Mouse (Mus musculus) neural tube, postnatal 0 days (tissue): ENCODE data around the gene Prm1. TPM values are rescaled to one million over a fixed set of nuclear protein-coding genes. Genes with fewer than 3 reads are reported as not detected.

Experiments used
- polyA plus RNA-seq: library from polyadenylated mRNA; unstranded; fragments of >200 nt; fragmentation: Nextera tagmentation; extraction: Ambion mirVana; gene quantifications from 2 replicates; pipeline ENCODE4 v1.2.1, GENCODE M21; 2015

Gene Prm1
- 0.62 and 0.76 TPM in 2 replicates for polyA plus RNA-seq

GRCm38 (mm10) chr16:10805789-10806527, at the start of gene Prm1:
TSS of gene Prm1 (minus strand) at chr16:10805839.

GRCm38 (mm10) chr16:10834911-10835587, 29.4 kb upstream of the Prm1 start, which contains the start of gene Rmi2:
TSS of gene Rmi2 (plus strand) at chr16:10835059.

GRCm38 (mm10) chr16:10812865-10813371, 7.3 kb upstream of the Prm1 start, which contains the start of gene Gm11172:
TSS of gene Gm11172 (plus strand) at chr16:10812915.

GRCm38 (mm10) chr16:10796034-10796433, 9.6 kb downstream of the Prm1 start, which contains the start of gene Prm2:
TSS of gene Prm2 (minus strand) at chr16:10796134.

GRCm38 (mm10) chr16:10790702-10791101, 14.9 kb downstream of the Prm1 start, which contains the start of gene Prm3:
TSS of gene Prm3 (minus strand) at chr16:10790914.

GRCm38 (mm10) chr16:10788271-10788670, 17.4 kb downstream of the Prm1 start, which contains the start of gene Tnp2:
TSS of gene Tnp2 (minus strand) at chr16:10788660.

GRCm38 (mm10) chr16:10785371-10786231, 20.0 kb downstream of the Prm1 start, which contains the start of gene Socs1:
TSS of gene Socs1 (minus strand) at chr16:10785536.

Other genes with a start within 250 kb of the Prm1 start
- 6.7 and 6.9 TPM in 2 replicates for gene Socs1, start 20.3 kb downstream of the Prm1 start, polyA plus RNA-seq
- gene Tnp2, start 17.2 kb downstream of the Prm1 start, polyA plus RNA-seq, result not detected in 2 replicates
- gene Prm3, start 14.9 kb downstream of the Prm1 start, polyA plus RNA-seq, result not detected in 2 replicates
- gene Prm2, start 9.7 kb downstream of the Prm1 start, polyA plus RNA-seq, result not detected in 2 replicates
- not detected in 2 replicates for gene Gm11172, start 7.1 kb upstream of the Prm1 start, polyA plus RNA-seq
- gene Rmi2, start 29.2 kb upstream of the Prm1 start, polyA plus RNA-seq, result 0.43 and 0.52 TPM in 2 replicates